Mouse (Mus musculus): ENCODE data around the gene Gga3.

Gga3 gene

GRCm38 (mm10) chr11:115555717-115556116 lies 48.1 kb downstream of the Gga3 start:
- no peak for DNase-seq (ENCODE audit: low spot score)

GRCm38 (mm10) chr11:115552783-115553182 lies 51.1 kb downstream of the Gga3 start:
- no peak for DNase-seq (ENCODE audit: low spot score)

GRCm38 (mm10) chr11:115543571-115543970 lies 60.3 kb downstream of the Gga3 start:
- no peak for DNase-seq (ENCODE audit: low spot score)

GRCm38 (mm10) chr11:115538045-115538444 lies 65.8 kb downstream of the Gga3 start:
- DNase-seq (ENCODE audit: low spot score): no peak

- DNase-seq (ENCODE audit: low spot score): peak; percentile 45
These were observed 66.8 kb downstream of the Gga3 start for GRCm38 (mm10) chr11:115536856-115537568.

GRCm38 (mm10) chr11:115536038-115536681 lies 67.7 kb downstream of the Gga3 start, which contains the start of gene Sumo2:
Sumo2 (minus strand) TSS chr11:115536276.
- DNase-seq (ENCODE audit: low spot score): peak; percentile 94

GRCm38 (mm10) chr11:115535401-115536037 lies 68.3 kb downstream of the Gga3 start:
- DNase-seq (ENCODE audit: low spot score): peak; percentile 38

- DNase-seq (ENCODE audit: low spot score): no peak
These were observed 69.0 kb downstream of the Gga3 start for GRCm38 (mm10) chr11:115534759-115535371.

Data from ovary, adult 18-20 months (tissue).